Mouse (Mus musculus): ENCODE data around the gene H3f3a.

- TF ChIP-seq CTCF (conservative IDR thresholded peaks at IDR 0.05 in 1 of 2, IDR thresholded peaks at IDR 0.05 in 1 of 2; ENCODE audit: low read depth in 2 of 2, low read length in 2 of 2), result no peak
- TF ChIP-seq GABPA (IDR thresholded peaks at IDR 0.05; ENCODE audit: insufficient replicate concordance, low read depth, low read length), result no peak
- no peak for TF ChIP-seq ETS1 (conservative IDR thresholded peaks at IDR 0.05; ENCODE audit: low read depth, low read length)
- TF ChIP-seq POLR2A (IDR thresholded peaks at IDR 0.05; ENCODE audit: low read depth, low read length), result no peak
Observed at GRCm38 (mm10) chr1:180762180-180762579, 51.6 kb downstream of the H3f3a start.

Data from CH12.LX (cell line).